Mouse (Mus musculus) CH12.LX (cell line): ENCODE results near the gene Vdac1. TPM values are rescaled to one million over a fixed set of nuclear protein-coding genes. Genes with fewer than 3 reads are reported as not detected.
"Not testable (repeated sequence)": the region's sequence is repeated elsewhere in the genome, so short reads cannot be mapped to it uniquely, and the experiment has no call there.

Experiments used
- DNase-seq: peaks from one replicate; pipeline ENCODE4 v3.0.0-alpha.2; 2013; ENCODE audit errors: extremely low read depth
- H3K27ac ChIP-seq: 2 replicates; pipeline ENCODE4 v1.5.1; 2012; ENCODE audit warnings: low read depth, mild to moderate bottlenecking, control low read depth, moderate library complexity; ENCODE audit not compliant: insufficient read depth
- H3K27me3 ChIP-seq: replicated peaks from 2 replicates; pipeline ENCODE3; 2012; ENCODE audit warnings: inconsistent platforms
- H3K36me3 ChIP-seq, 2 experiments: replicated peaks in 1 of 2; 2 replicates each; pipeline versions ENCODE3 to v1.6.1; 2012; ENCODE audit warnings: inconsistent platforms in 1 of 2, low read length in 1 of 2, mild to moderate bottlenecking in 1 of 2, mixed read lengths in 1 of 2, moderate library complexity in 1 of 2; ENCODE audit not compliant: control insufficient read depth in 1 of 2, insufficient read depth in 1 of 2
- H3K4me1 ChIP-seq, 2 experiments: 2 replicates each; pipeline ENCODE4 v1.6.1; 2012; ENCODE audit warnings: inconsistent platforms in 1 of 2, moderate library complexity in 1 of 2; ENCODE audit not compliant: insufficient read depth in 2 of 2, control insufficient read depth in 1 of 2
- H3K4me2 ChIP-seq: 2 replicates; pipeline ENCODE4 v1.6.1; 2012; ENCODE audit warnings: low read depth, mild to moderate bottlenecking, control low read depth; ENCODE audit not compliant: poor library complexity, insufficient read depth, severe bottlenecking
- H3K4me3 ChIP-seq, 3 experiments: fragments of 150-350 bp in 1 of 3; sonication (generic) in 1 of 3; replicated peaks in 1 of 3; 2 replicates each; pipeline versions ENCODE3 to v1.5.1; 2011 to 2012; ENCODE audit warnings: low read depth in 2 of 3, low read length in 2 of 3, mild to moderate bottlenecking in 2 of 3, moderate library complexity in 2 of 3, control low read depth in 1 of 3, improper control_type of control experiment in 1 of 3, inconsistent platforms in 1 of 3, mixed read lengths in 1 of 3; ENCODE audit not compliant: poor library complexity in 1 of 3
- H3K79me2 ChIP-seq: replicated peaks from 2 replicates; pipeline ENCODE4 v1.6.1; 2012; ENCODE audit warnings: mild to moderate bottlenecking, moderate library complexity; ENCODE audit not compliant: control insufficient read depth, poor library complexity, insufficient read depth, severe bottlenecking; ENCODE audit errors: extremely low read depth
- H3K9ac ChIP-seq: 2 replicates; pipeline ENCODE4 v1.6.1; 2012; ENCODE audit warnings: low read depth, mild to moderate bottlenecking, control low read depth, moderate library complexity; ENCODE audit not compliant: insufficient read depth
- H3K9me3 ChIP-seq: replicated peaks from 2 replicates; pipeline ENCODE3; 2012; ENCODE audit warnings: low read length, inconsistent platforms, mixed read lengths
- CHD2 ChIP-seq: IDR thresholded peaks from 2 replicates; pipeline ENCODE4 v1.6.1; 2011; ENCODE audit warnings: low read length, improper control_type of control experiment
- E2F4 ChIP-seq: IDR thresholded peaks from 2 replicates; pipeline ENCODE4 v1.6.1; 2011; ENCODE audit warnings: low read depth, low read length, improper control_type of control experiment; ENCODE audit not compliant: insufficient replicate concordance
- EP300 ChIP-seq: IDR thresholded peaks from 2 replicates; pipeline ENCODE4 v1.6.1; 2011; ENCODE audit warnings: low read length, improper control_type of control experiment
- ETS1 ChIP-seq: conservative IDR thresholded peaks from 2 replicates; pipeline ENCODE4 v1.6.1; 2012; ENCODE audit warnings: low read depth, mild to moderate bottlenecking, inconsistent platforms, low read length, improper control_type of control experiment, moderate library complexity
- HCFC1 ChIP-seq: IDR thresholded peaks from 2 replicates; pipeline ENCODE4 v1.6.1; 2012; ENCODE audit warnings: low read depth, mild to moderate bottlenecking, inconsistent platforms, low read length, improper control_type of control experiment
- JUND ChIP-seq: conservative IDR thresholded peaks from 2 replicates; pipeline ENCODE4 v1.6.1; 2011; ENCODE audit warnings: low read depth, low read length, improper control_type of control experiment
- MAX ChIP-seq: IDR thresholded peaks from 2 replicates; pipeline ENCODE4 v1.6.1; 2011; ENCODE audit warnings: low read length, improper control_type of control experiment
- MAZ ChIP-seq: IDR thresholded peaks from 2 replicates; pipeline ENCODE4 v1.6.1; 2012; ENCODE audit warnings: low read depth, mild to moderate bottlenecking, inconsistent platforms, low read length, improper control_type of control experiment, moderate library complexity
- MEF2A ChIP-seq: IDR thresholded peaks from 2 replicates; pipeline ENCODE4 v1.6.1; 2014; ENCODE audit warnings: low read depth, mild to moderate bottlenecking, inconsistent platforms, low read length, improper control_type of control experiment, borderline replicate concordance
- MXI1 ChIP-seq: IDR thresholded peaks from 2 replicates; pipeline ENCODE4 v1.6.1; 2011; ENCODE audit warnings: mild to moderate bottlenecking, low read depth, low read length, improper control_type of control experiment
- MYC ChIP-seq: IDR thresholded peaks from 2 replicates; pipeline ENCODE4 v1.6.1; 2011; ENCODE audit warnings: low read depth, mild to moderate bottlenecking, improper control_type of control experiment, low read length
- NRF1 ChIP-seq: IDR thresholded peaks from 2 replicates; pipeline ENCODE4 v1.6.1; 2014; ENCODE audit warnings: low read depth, mild to moderate bottlenecking, inconsistent platforms, low read length, improper control_type of control experiment, moderate library complexity
- PAX5 ChIP-seq: IDR thresholded peaks from 2 replicates; pipeline ENCODE4 v1.6.1; 2012; ENCODE audit warnings: low read length, inconsistent platforms, mixed read lengths
- RCOR1 ChIP-seq: conservative IDR thresholded peaks from 2 replicates; pipeline ENCODE4 v1.6.1; 2012; ENCODE audit warnings: low read depth, mild to moderate bottlenecking, inconsistent platforms, low read length, improper control_type of control experiment
- SIN3A ChIP-seq: IDR thresholded peaks from 2 replicates; pipeline ENCODE4 v1.6.1; 2012; ENCODE audit warnings: low read length, improper control_type of control experiment, inconsistent platforms
- UBTF ChIP-seq: IDR thresholded peaks from 2 replicates; pipeline ENCODE4 v1.6.1; 2012; ENCODE audit warnings: low read depth, mild to moderate bottlenecking, inconsistent platforms, low read length, improper control_type of control experiment, moderate library complexity
- ZC3H11A ChIP-seq: IDR thresholded peaks from 2 replicates; pipeline ENCODE4 v1.6.1; 2012; ENCODE audit warnings: low read depth, mild to moderate bottlenecking, inconsistent platforms, low read length, improper control_type of control experiment
- ZNF384 ChIP-seq: IDR thresholded peaks from 2 replicates; pipeline ENCODE4 v1.6.1; 2012; ENCODE audit warnings: low read depth, low read length, improper control_type of control experiment, inconsistent platforms
- dilution Hi-C: fragments of 300-500 bp; cut with MboI; formaldehyde crosslinking; loops from 2 replicates; pipeline ENCODE4 v1.14.3; 2020; ENCODE audit warnings: low sequenced_read_pairs; ENCODE audit not compliant: extremely low pct_unique_long_range_greater_than_20kb, extremely low pct_ligation_motif_present
- in situ Hi-C: fragments of 300-500 bp; cut with MboI; formaldehyde crosslinking; loops from 3 replicates; pipeline ENCODE4 v1.14.3; 2019; ENCODE audit warnings: low sequenced_read_pairs, low pct_ligation_motif_present, low pct_unique_long_range_greater_than_20kb, mixed read lengths
- polyA plus RNA-seq: library from polyadenylated mRNA; unstranded; fragments of >175 nt; gene quantifications from 2 replicates; pipeline ENCODE4 v1.2.1, GENCODE M21; 2012; ENCODE audit warnings: low read depth; ENCODE audit not compliant: insufficient read length
- total RNA-seq, 2 experiments: library from RNA; depleted of rRNA; stranded (reverse); fragments of 300-350 nt in 1 of 2; fragments of >200 nt in 1 of 2; gene quantifications; 2 replicates each; pipeline ENCODE4 v1.2.3; 2012 to 2014

The Vdac1 gene
- total and polyA plus RNA-seq, 3 experiments = 204 to 315 (median 289) TPM

GRCm38 (mm10) chr11:52388979-52389378 is 28.3 kb downstream of the Vdac1 start:
- peaks cover 39 to 68% of the 10 kb centered on the region in 2 experiments for H3K36me3 ChIP-seq
- in situ Hi-C loops, H3K9ac ChIP-seq, H3K9me3 ChIP-seq, H3K4me2 ChIP-seq, H3K79me2 ChIP-seq, H3K27me3 ChIP-seq, H3K4me3 ChIP-seq, H3K27ac ChIP-seq, dilution Hi-C loops, DNase-seq, H3K4me1 ChIP-seq: not testable (repeated sequence)

- Histone ChIP-seq H3K79me2 (no peaks in the 10 kb centered on the region), H3K4me2 (no peak overlapping the region), H3K27ac (no peak overlapping the region), H3K9me3 (no peaks in the 10 kb centered on the region), H3K4me3 (no peak overlapping the region), H3K9ac (no peak overlapping the region), H3K36me3 (peaks cover 31 to 59% of the 10 kb centered on the region in 2 experiments), H3K4me1 (no peaks in the 10 kb centered on the region), H3K27me3 (no peaks in the 10 kb centered on the region)
- dilution Hi-C loops = no loop called here
- in situ Hi-C loops = no loop called here
- no peak for DNase-seq
- no peak for TF ChIP-seq UBTF
- no peak for TF ChIP-seq HCFC1
- no peak for TF ChIP-seq MAX
- no peak for TF ChIP-seq SIN3A
- TF ChIP-seq ZNF384 = no peak
- no peak for TF ChIP-seq E2F4
- no peak for TF ChIP-seq ETS1
- TF ChIP-seq CHD2 = no peak
- no peak for TF ChIP-seq PAX5
- no peak for TF ChIP-seq MXI1
- no peak for TF ChIP-seq EP300
- TF ChIP-seq MEF2A = no peak
- TF ChIP-seq MYC = no peak
- no peak for TF ChIP-seq ZC3H11A
- no peak for TF ChIP-seq MAZ
- no peak for TF ChIP-seq JUND
- no peak for TF ChIP-seq RCOR1
- TF ChIP-seq NRF1 = no peak
Observed at GRCm38 (mm10) chr11:52389933-52390332, 29.3 kb downstream of the Vdac1 start.
